Mouse (Mus musculus): Measurements from ENCODE around the gene Glp1r. TPM values are rescaled to one million over a fixed set of nuclear protein-coding genes. Genes with fewer than 3 reads are reported as not detected.
A peak's percentile ranks its signal among the peaks of the same experiment; 100 is the strongest.

Gene Glp1r
- polyA plus RNA-seq, 1 experiment from 2014 or later: 4.7 TPM

DNA sequence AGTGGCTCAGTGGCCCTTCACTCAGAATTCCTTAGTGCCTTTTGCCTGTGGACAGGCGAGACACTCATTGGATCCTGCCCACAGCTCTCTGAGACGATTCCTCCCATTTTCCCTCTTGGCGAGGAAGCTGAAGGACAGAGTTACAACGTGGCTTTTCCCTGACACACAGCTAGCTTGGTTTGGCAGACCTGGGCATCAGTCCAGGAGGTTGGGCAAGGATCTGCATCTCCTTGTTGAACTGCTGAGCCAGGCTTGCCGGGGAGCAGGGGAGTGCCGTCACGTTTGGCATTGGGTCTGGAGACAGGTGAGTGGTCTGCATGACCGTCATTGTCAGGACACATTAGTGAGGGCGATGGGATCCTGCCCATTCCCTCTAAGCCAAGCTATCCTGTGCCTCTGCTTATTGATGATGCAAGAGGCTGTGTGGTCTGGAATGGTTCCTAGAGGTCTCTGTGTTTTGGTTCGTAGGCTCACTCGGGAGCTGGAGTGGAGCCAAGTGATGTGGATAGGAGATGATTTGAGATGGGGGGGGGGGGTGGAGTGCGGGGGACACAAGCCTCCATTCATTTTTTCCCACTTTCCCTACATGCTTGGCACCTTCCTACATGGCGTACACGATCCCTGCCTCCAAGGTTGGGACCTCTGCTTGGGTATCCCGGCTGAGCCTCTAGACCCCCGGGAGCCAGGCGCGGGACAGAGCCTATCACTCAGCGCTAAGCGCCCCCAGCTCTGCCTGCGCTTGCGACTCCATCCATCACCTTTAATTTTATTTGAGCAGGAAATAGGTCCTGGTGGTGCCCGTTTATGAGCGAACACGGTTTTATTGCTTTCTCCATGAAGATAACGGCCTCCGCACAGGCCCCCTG is 9.5 kb downstream of the Glp1r start:
- Histone ChIP-seq H3K4me3 (ENCODE audit: low read depth, low read length) (no peak overlapping the region), H3K4me2 (no peak overlapping the region), H3K9ac (no peak overlapping the region; the same call in 1 of the 2 replicates), H3K9me3 (ENCODE audit: low read depth, low read length) (no peaks in the 10 kb centered on the region), H3K36me3 (ENCODE audit: insufficient read depth) (no peaks in the 10 kb centered on the region), H3K27ac (ENCODE audit: low read depth) (no peak overlapping the region), H3K27me3 (ENCODE audit: insufficient read depth, low read length) (no peaks in the 10 kb centered on the region), H3K4me1 (ENCODE audit: insufficient read depth) (no peaks in the 10 kb centered on the region)
- ATAC-seq (ENCODE audit: insufficient read depth): no peak
- TF ChIP-seq CTCF (IDR thresholded peaks at IDR 0.05; ENCODE audit: low read depth): no peak
- WGBS: 59% methylated on average over 27 of the region's 27 CpGs
- no peak for DNase-seq

DNA sequence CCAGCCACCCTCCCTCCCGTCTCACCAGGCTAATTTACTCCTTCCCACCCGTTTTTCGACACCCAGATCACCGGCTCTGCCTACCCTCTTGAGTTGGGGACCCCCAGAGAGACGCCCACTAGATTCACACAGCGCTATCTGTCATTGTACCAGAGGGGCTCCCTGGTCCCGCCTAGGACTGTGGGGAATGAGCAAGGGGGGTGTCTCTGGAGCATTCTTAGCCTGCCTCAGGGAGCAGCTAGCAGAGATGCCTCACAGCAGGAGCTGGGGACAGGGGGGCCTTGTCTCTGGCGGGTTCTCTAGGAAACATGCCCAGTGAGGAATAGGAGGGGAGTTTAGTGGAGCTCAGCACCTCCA is 10.1 kb downstream of the Glp1r start:
- Histone ChIP-seq H3K27me3 (ENCODE audit: insufficient read depth, low read length) (no peaks in the 10 kb centered on the region), H3K9ac (no peak overlapping the region), H3K27ac (ENCODE audit: low read depth) (no peak overlapping the region), H3K4me2 (no peak overlapping the region), H3K36me3 (ENCODE audit: insufficient read depth) (no peaks in the 10 kb centered on the region), H3K4me3 (ENCODE audit: low read depth, low read length) (no peak overlapping the region), H3K9me3 (ENCODE audit: low read depth, low read length) (no peaks in the 10 kb centered on the region), H3K4me1 (ENCODE audit: insufficient read depth) (no peaks in the 10 kb centered on the region)
- ATAC-seq (ENCODE audit: insufficient read depth) (no peak), DNase-seq (no peak)
- 41% methylated on average over 8 of the region's 8 CpGs for WGBS
- TF ChIP-seq CTCF (IDR thresholded peaks at IDR 0.05; ENCODE audit: low read depth): no peak

DNA sequence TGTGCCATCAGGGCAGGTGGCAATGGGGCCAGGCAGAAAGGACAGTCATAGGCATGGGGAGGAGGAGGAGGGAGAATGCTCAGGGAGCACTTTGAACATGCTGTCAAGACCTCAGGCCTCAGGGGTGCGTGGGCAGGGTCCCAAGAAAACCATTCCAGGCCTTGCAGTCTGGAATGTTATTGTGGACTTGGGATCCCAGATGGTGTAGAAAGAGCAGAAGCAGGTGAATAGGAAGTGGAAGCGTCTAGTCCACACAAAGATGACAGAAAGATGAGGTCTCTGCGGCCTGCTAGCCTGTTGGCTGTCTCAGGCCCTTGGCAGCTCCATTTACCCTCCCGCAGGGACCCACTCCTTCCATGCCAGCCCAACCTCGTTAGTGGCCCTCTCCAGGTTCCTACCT is 10.9 kb downstream of the Glp1r start:
- Histone ChIP-seq H3K4me3 (ENCODE audit: low read depth, low read length) (no peak overlapping the region), H3K27ac (ENCODE audit: low read depth) (no peak overlapping the region), H3K9ac (no peak overlapping the region), H3K4me1 (ENCODE audit: insufficient read depth) (no peaks in the 10 kb centered on the region), H3K27me3 (ENCODE audit: insufficient read depth, low read length) (no peaks in the 10 kb centered on the region), H3K36me3 (ENCODE audit: insufficient read depth) (no peaks in the 10 kb centered on the region), H3K4me2 (no peak overlapping the region), H3K9me3 (ENCODE audit: low read depth, low read length) (no peaks in the 10 kb centered on the region)
- no peak for TF ChIP-seq CTCF (IDR thresholded peaks at IDR 0.05; ENCODE audit: low read depth)
- ATAC-seq (ENCODE audit: insufficient read depth) (no peak), DNase-seq (no peak)
- WGBS: 73% methylated on average over 5 of the region's 5 CpGs

DNA sequence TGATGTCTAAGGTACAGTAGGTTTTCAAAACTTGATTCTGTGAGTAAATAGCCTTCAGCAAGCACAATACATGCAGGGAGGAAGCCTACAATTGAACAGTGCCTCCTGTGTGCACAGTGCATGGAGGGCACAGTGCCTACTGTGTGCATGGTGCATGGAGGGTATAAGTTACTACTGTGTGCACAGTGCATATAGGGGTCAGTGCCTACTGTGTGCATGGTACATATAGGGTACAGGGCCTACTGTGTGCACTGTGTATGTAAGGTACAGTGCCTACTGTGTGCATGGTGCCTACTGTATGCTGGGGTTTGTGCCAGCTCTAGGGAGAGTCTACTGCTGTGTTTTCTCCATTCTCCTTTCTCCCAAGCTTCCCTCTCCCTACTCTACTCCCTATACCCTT is 12.6 kb downstream of the Glp1r start:
- Histone ChIP-seq H3K4me1 (ENCODE audit: insufficient read depth) (no peaks in the 10 kb centered on the region), H3K27ac (ENCODE audit: low read depth) (no peak overlapping the region), H3K4me3 (ENCODE audit: low read depth, low read length) (no peak overlapping the region), H3K27me3 (ENCODE audit: insufficient read depth, low read length) (no peaks in the 10 kb centered on the region), H3K4me2 (no peak overlapping the region), H3K36me3 (ENCODE audit: insufficient read depth) (no peaks in the 10 kb centered on the region), H3K9me3 (ENCODE audit: low read depth, low read length) (no peaks in the 10 kb centered on the region), H3K9ac (no peak overlapping the region)
- ATAC-seq (ENCODE audit: insufficient read depth) (no peak), DNase-seq (no peak)
- no peak for TF ChIP-seq CTCF (IDR thresholded peaks at IDR 0.05; ENCODE audit: low read depth)

DNA sequence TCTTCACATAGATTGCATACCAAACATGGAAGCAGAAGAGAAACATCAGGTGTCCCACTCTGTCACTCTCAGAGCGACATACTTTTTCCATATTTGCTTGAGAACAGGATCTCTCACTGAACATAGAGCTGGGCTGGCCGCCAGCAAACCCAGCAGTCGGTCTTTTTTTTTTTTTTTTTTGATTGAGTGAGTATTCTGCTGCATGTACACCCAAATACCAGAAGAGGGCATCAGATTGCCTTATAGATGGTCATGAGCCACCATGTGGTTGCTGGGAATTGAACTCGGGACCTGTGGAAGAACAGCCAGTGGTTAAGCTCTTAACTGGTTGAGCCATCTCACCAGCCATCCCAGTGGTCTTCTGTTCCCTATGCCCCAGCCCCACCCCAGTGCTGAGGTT is 21.9 kb downstream of the Glp1r start:
- WGBS: 45% methylated on average over 4 of the region's 4 CpGs
- H3K27ac ChIP-seq (ENCODE audit: low read depth): no peak overlapping the region
- H3K4me1 ChIP-seq (ENCODE audit: insufficient read depth): no peaks in the 10 kb centered on the region
- TF ChIP-seq CTCF (IDR thresholded peaks at IDR 0.05; ENCODE audit: low read depth): no peak
- H3K36me3 ChIP-seq (ENCODE audit: insufficient read depth): no peaks in the 10 kb centered on the region
- no peaks in the 10 kb centered on the region for H3K9me3 ChIP-seq (ENCODE audit: low read depth, low read length)
- DNase-seq: peak; percentile 40
- no peaks in the 10 kb centered on the region for H3K27me3 ChIP-seq (ENCODE audit: insufficient read depth, low read length)
- H3K4me2 ChIP-seq: no peak overlapping the region
- H3K4me3 ChIP-seq (ENCODE audit: low read depth, low read length): no peak overlapping the region
- no peak for ATAC-seq (ENCODE audit: insufficient read depth)
- no peak overlapping the region for H3K9ac ChIP-seq

DNA sequence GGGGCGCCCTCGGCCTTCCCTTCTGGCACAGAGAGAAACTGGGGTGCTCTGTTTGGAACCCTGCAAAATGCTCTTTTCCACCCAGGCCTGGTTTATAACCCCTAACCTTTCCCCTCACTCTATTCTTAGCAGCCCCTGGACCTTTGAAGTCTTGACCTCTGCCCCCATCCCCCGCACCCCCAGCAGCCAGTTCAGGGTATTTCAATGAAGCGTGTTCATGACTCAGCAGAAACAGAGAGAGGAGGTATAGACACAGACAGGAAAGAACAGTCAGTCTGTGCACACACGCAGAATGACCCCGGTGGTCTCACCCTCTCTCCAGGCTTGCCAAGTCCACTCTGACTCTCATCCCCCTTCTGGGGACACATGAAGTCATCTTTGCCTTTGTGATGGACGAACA is 29.2 kb downstream of the Glp1r start:
- no peak for TF ChIP-seq CTCF (IDR thresholded peaks at IDR 0.05; ENCODE audit: low read depth)
- no peak overlapping the region for H3K27ac ChIP-seq (ENCODE audit: low read depth)

DNA sequence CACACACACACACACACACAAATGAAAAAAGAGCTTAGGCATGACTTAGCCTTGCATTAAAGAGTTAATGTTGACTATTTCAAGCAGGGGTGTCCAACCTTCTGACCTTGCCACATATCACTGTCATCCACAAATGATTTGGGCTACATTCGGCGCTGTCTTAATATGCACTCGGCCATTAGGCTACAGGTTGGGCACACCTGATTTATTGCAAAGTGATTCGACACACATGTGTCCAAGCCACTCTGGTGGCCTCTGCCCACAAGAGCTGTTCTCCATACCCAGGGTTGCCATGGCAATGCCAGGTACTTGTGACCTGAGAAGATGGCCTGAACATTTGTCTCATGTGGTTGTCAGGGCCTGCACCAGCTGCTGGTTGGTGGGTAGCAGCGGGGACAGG is 31.2 kb downstream of the Glp1r start:
- H3K9ac ChIP-seq: no peak overlapping the region
- no peaks in the 10 kb centered on the region for H3K9me3 ChIP-seq (ENCODE audit: low read depth, low read length)
- no peak overlapping the region for H3K27ac ChIP-seq (ENCODE audit: low read depth)
- no peak overlapping the region for H3K4me3 ChIP-seq (ENCODE audit: low read depth, low read length)
- ATAC-seq (ENCODE audit: insufficient read depth): no peak
- TF ChIP-seq CTCF (IDR thresholded peaks at IDR 0.05; ENCODE audit: low read depth): no peak
- H3K36me3 ChIP-seq (ENCODE audit: insufficient read depth): no peaks in the 10 kb centered on the region
- DNase-seq: no peak
- no peaks in the 10 kb centered on the region for H3K4me1 ChIP-seq (ENCODE audit: insufficient read depth)
- no peaks in the 10 kb centered on the region for H3K27me3 ChIP-seq (ENCODE audit: insufficient read depth, low read length)
- no peak overlapping the region for H3K4me2 ChIP-seq
- 70% methylated on average over 5 of the region's 5 CpGs for WGBS

More for the DNA sequence above, 29.2 kb downstream of the Glp1r start:
- Histone ChIP-seq H3K9me3 (ENCODE audit: low read depth, low read length) (no peaks in the 10 kb centered on the region), H3K36me3 (ENCODE audit: insufficient read depth) (no peaks in the 10 kb centered on the region), H3K4me1 (ENCODE audit: insufficient read depth) (no peaks in the 10 kb centered on the region), H3K4me3 (ENCODE audit: low read depth, low read length) (no peak overlapping the region), H3K27me3 (ENCODE audit: insufficient read depth, low read length) (no peaks in the 10 kb centered on the region), H3K4me2 (no peak overlapping the region), H3K9ac (no peak overlapping the region)
- no peak for DNase-seq
- WGBS: 79% methylated on average over 7 of the region's 7 CpGs
- ATAC-seq (ENCODE audit: insufficient read depth): no peak
